In genomic region chr9:80280724-80281123, GRCm38 (mm10) we compare ENCODE assay signal across 19 mouse cellular contexts.
DNase-seq lines count a peak whose midpoint lies in the region; ATAC-seq and TF ChIP-seq lines count a peak whose summit lies in the region.
"Had no signal": no experiment of that assay in that cellular context is flagged by ENCODE, and none has a peak within 500 bp of the region (broad histone marks: within the 10 kb centered on the region; RNA-seq: fewer than 3 reads in every experiment).

No protein-coding gene starts in this region.

- 0 out of 2 replicates have a peak, but pooled peaks have one; percentile 52 for ATAC-seq in limb, embryonic 12.5 days (ENCODE audit: insufficient number of reproducible peaks, insufficient read depth, low FRiP score, low TSS enrichment, low read depth)
- ATAC-seq in lung, embryonic 14.5 days (ENCODE audit: insufficient read depth), result peak; percentile 54
- ATAC-seq in midbrain, embryonic 11.5 days (ENCODE audit: low FRiP score), result no peak
- ATAC-seq in midbrain, embryonic 16.5 days, result no peak
- ATAC-seq: Patski had no signal

- no peak for DNase-seq in limb, embryonic 10.5 days (ENCODE audit: low spot score)
- no peak for DNase-seq in lung, embryonic 14.5 days
- no peak for DNase-seq in lung, postnatal 4 days
- DNase-seq in midbrain, embryonic 11.5 days (ENCODE audit: low spot score, missing footprints), result peak; percentile 23
- DNase-seq: adrenal gland, adult 2 months; adrenal gland, adult 8-10 months; adrenal gland, postnatal 10 days; adrenal gland, postnatal 14 days; adrenal gland, postnatal 25 days; adrenal gland, postnatal 36 days; B cell, adult 2 months; cerebellum, adult 11 months; cerebellum, adult 11-12 months; cerebellum, adult 18-20 months had no signal

- no peak overlapping the region for H3K4me3 ChIP-seq in limb, embryonic 12.5 days (replicated peaks)
- no peak overlapping the region for H3K4me3 ChIP-seq in limb, embryonic 10.5 days
- H3K4me3 ChIP-seq in lung, embryonic 14.5 days (ENCODE audit: low read depth, low read length), result no peak overlapping the region
- H3K4me3 ChIP-seq in midbrain, embryonic 11.5 days (ENCODE audit: low read depth, low read length), result no peak overlapping the region
- H3K4me3 ChIP-seq in midbrain, embryonic 16.5 days (ENCODE audit: low read depth, low read length), result no peak overlapping the region

- no peak overlapping the region for H3K4me2 ChIP-seq in limb, embryonic 12.5 days
- H3K4me2 ChIP-seq in lung, embryonic 14.5 days, result no peak overlapping the region
- no peak overlapping the region for H3K4me2 ChIP-seq in midbrain, embryonic 11.5 days
- H3K4me2 ChIP-seq in midbrain, embryonic 16.5 days (ENCODE audit: low read length), result no peak overlapping the region

- H3K9ac ChIP-seq in limb, embryonic 12.5 days (replicated peaks), result no peak overlapping the region
- H3K9ac ChIP-seq in lung, embryonic 14.5 days, result no peak overlapping the region
- H3K9ac ChIP-seq in midbrain, embryonic 11.5 days (ENCODE audit: low read length), result no peak overlapping the region
- no peak overlapping the region for H3K9ac ChIP-seq in midbrain, embryonic 16.5 days (ENCODE audit: low read depth, low read length)

- no peak overlapping the region for H3K27ac ChIP-seq in limb, embryonic 12.5 days
- no peak overlapping the region for H3K27ac ChIP-seq in limb, embryonic 10.5 days
- H3K27ac ChIP-seq in lung, embryonic 14.5 days (ENCODE audit: low read depth), result no peak overlapping the region
- no peak overlapping the region for H3K27ac ChIP-seq in midbrain, embryonic 11.5 days (ENCODE audit: low read depth, low read length)
- H3K27ac ChIP-seq in midbrain, embryonic 16.5 days (ENCODE audit: low read length), result no peak overlapping the region

- H3K4me1 ChIP-seq in limb, embryonic 12.5 days (replicated peaks), result no peaks in the 10 kb centered on the region
- H3K4me1 ChIP-seq in limb, embryonic 10.5 days, result peaks cover 4% of the 10 kb centered on the region; the same call in 1 of the 2 replicates
- peaks cover 16% of the 10 kb centered on the region for H3K4me1 ChIP-seq in lung, embryonic 14.5 days (ENCODE audit: insufficient read depth)
- no peaks in the 10 kb centered on the region for H3K4me1 ChIP-seq in midbrain, embryonic 11.5 days (ENCODE audit: control insufficient read depth, insufficient read depth, low read length)
- no peaks in the 10 kb centered on the region for H3K4me1 ChIP-seq in midbrain, embryonic 16.5 days (ENCODE audit: control insufficient read depth, insufficient read depth, low read length)

- WGBS in limb, embryonic 12.5 days, result 97% methylated on average over 1 of the region's 1 CpGs
- WGBS in limb, embryonic 10.5 days, result 97% methylated on average over 1 of the region's 1 CpGs
- WGBS in lung, embryonic 14.5 days, result 97% methylated on average over 1 of the region's 1 CpGs
- WGBS in midbrain, embryonic 11.5 days, result 92% methylated on average over 1 of the region's 1 CpGs
- 96% methylated on average over 1 of the region's 1 CpGs for WGBS in midbrain, embryonic 16.5 days

- H3K9me3 ChIP-seq in limb, embryonic 12.5 days, result no peaks in the 10 kb centered on the region
- H3K9me3 ChIP-seq in limb, embryonic 10.5 days (replicated peaks), result no peaks in the 10 kb centered on the region
- peaks cover 3% of the 10 kb centered on the region; the same call in 1 of the 2 replicates for H3K9me3 ChIP-seq in lung, embryonic 14.5 days (ENCODE audit: low read depth, low read length)
- no peaks in the 10 kb centered on the region for H3K9me3 ChIP-seq in midbrain, embryonic 11.5 days (ENCODE audit: control insufficient read depth, low read length)
- no peaks in the 10 kb centered on the region for H3K9me3 ChIP-seq in midbrain, embryonic 16.5 days (replicated peaks; ENCODE audit: control insufficient read depth, low read length, poor library complexity, severe bottlenecking)
- H3K9me3 ChIP-seq: G1E had no signal

- TF ChIP-seq CTCF in lung, embryonic 14.5 days (IDR thresholded peaks at IDR 0.05; ENCODE audit: low read depth), result no peak

- no peaks in the 10 kb centered on the region for H3K36me3 ChIP-seq in limb, embryonic 12.5 days
- H3K36me3 ChIP-seq in limb, embryonic 10.5 days, result 0 out of 2 replicates have a peak, but pooled peaks cover 2% of the 10 kb centered on the region
- peaks cover 13% of the 10 kb centered on the region; the same call in 1 of the 2 replicates for H3K36me3 ChIP-seq in lung, embryonic 14.5 days (ENCODE audit: insufficient read depth)
- H3K36me3 ChIP-seq in midbrain, embryonic 11.5 days (ENCODE audit: control insufficient read depth, insufficient read depth, low read length), result no peaks in the 10 kb centered on the region
- H3K36me3 ChIP-seq in midbrain, embryonic 16.5 days (ENCODE audit: control insufficient read depth, insufficient read depth, low read length), result no peaks in the 10 kb centered on the region; the same call in 1 of the 2 replicates
- H3K36me3 ChIP-seq: G1E had no signal

- no peaks in the 10 kb centered on the region for H3K27me3 ChIP-seq in limb, embryonic 12.5 days
- no peaks in the 10 kb centered on the region for H3K27me3 ChIP-seq in limb, embryonic 10.5 days (ENCODE audit: low read depth, poor library complexity, severe bottlenecking)
- no peaks in the 10 kb centered on the region for H3K27me3 ChIP-seq in lung, embryonic 14.5 days (ENCODE audit: insufficient read depth, low read length)
- no peaks in the 10 kb centered on the region for H3K27me3 ChIP-seq in midbrain, embryonic 11.5 days (ENCODE audit: control insufficient read depth, insufficient read depth, low read length)
- H3K27me3 ChIP-seq in midbrain, embryonic 16.5 days (ENCODE audit: control insufficient read depth, insufficient read depth, low read depth, low read length), result no peaks in the 10 kb centered on the region
- H3K27me3 ChIP-seq: CH12.LX, Patski had no signal

Comparison
In these comparisons a context has a peak if more than half of its experiments do, and no peak if none do; other contexts are left out.
1. ATAC-seq: peak in limb, embryonic 12.5 days (single experiment) and lung, embryonic 14.5 days (single experiment); none in midbrain, embryonic 11.5 days (single experiment) and midbrain, embryonic 16.5 days (single experiment).